Mouse (Mus musculus) forebrain, embryonic 12.5 days (tissue): ENCODE data around the gene Surf4. TPM values are rescaled to one million over a fixed set of nuclear protein-coding genes. Genes with fewer than 3 reads are reported as not detected.
"Not testable (repeated sequence)": the region's sequence is repeated elsewhere in the genome, so short reads cannot be mapped to it uniquely, and the experiment has no call there.

Experiments used
- ATAC-seq: fragments of 200-750 bp; cut with Nextera tagmentation; 2 replicates; pipeline ENCODE4 v1.8.0; 2017; ENCODE audit warnings: moderate TSS enrichment; ENCODE audit not compliant: low FRiP score
- H3K27ac ChIP-seq: fragments of 300-500 bp; sonication (generic); 2 replicates; pipeline ENCODE4 v1.5.1; 2016; ENCODE audit warnings: mild to moderate bottlenecking
- H3K27me3 ChIP-seq: fragments of 300-500 bp; sonication (generic); 2 replicates; pipeline ENCODE4 v1.6.1; 2016; ENCODE audit warnings: mild to moderate bottlenecking
- H3K36me3 ChIP-seq: fragments of 300-500 bp; sonication (generic); replicated peaks from 2 replicates; pipeline ENCODE4 v1.6.1; 2016; ENCODE audit warnings: mild to moderate bottlenecking
- H3K4me1 ChIP-seq: fragments of 300-500 bp; sonication (generic); 2 replicates; pipeline ENCODE4 v1.6.1; 2016
- H3K4me2 ChIP-seq: fragments of 300-500 bp; sonication (generic); 2 replicates; pipeline ENCODE4 v1.6.1; 2016; ENCODE audit warnings: mild to moderate bottlenecking, moderate library complexity
- H3K4me3 ChIP-seq: fragments of 300-500 bp; sonication (generic); replicated peaks from 2 replicates; pipeline ENCODE4 v1.5.1; 2016; ENCODE audit warnings: mild to moderate bottlenecking
- H3K9ac ChIP-seq: fragments of 300-500 bp; sonication (generic); 2 replicates; pipeline ENCODE4 v1.6.1; 2016; ENCODE audit warnings: mild to moderate bottlenecking
- H3K9me3 ChIP-seq: fragments of 300-500 bp; sonication (generic); 2 replicates; pipeline ENCODE4 v1.6.1; 2016
- WGBS: fragments of 180-500 bp; shearing (Covaris S2); methylation state at CpG from one replicate; pipeline ENCODE4 v1.1.7; 2016; 5-methylcytosine and 5-hydroxymethylcytosine counted together
- polyA plus RNA-seq: library from polyadenylated mRNA; unstranded; fragments of >200 nt; fragmentation: Nextera tagmentation; extraction: Ambion mirVana; gene quantifications from 2 replicates; pipeline ENCODE4 v1.2.1, GENCODE M21; 2016

The Surf4 gene
- polyA plus RNA-seq, 1 experiment from 2014 or later: 125 TPM

GRCm38 (mm10) chr2:26908710-26909386, 24.9 kb downstream of the Surf4 start:
- peaks cover 39% of the 10 kb centered on the region for H3K4me1 ChIP-seq
- H3K9me3 ChIP-seq: no peaks in the 10 kb centered on the region
- ATAC-seq: no peak
- peaks cover 70% of the 10 kb centered on the region for H3K36me3 ChIP-seq
- 94% methylated on average over 18 of the region's 18 CpGs for WGBS
- peak overlapping the region; percentile 98 for H3K9ac ChIP-seq
- peak overlapping the region; percentile 88 for H3K4me3 ChIP-seq
- no peak overlapping the region for H3K27ac ChIP-seq
- peak overlapping the region; percentile 100 for H3K4me2 ChIP-seq
- H3K27me3 ChIP-seq: no peaks in the 10 kb centered on the region

DNA sequence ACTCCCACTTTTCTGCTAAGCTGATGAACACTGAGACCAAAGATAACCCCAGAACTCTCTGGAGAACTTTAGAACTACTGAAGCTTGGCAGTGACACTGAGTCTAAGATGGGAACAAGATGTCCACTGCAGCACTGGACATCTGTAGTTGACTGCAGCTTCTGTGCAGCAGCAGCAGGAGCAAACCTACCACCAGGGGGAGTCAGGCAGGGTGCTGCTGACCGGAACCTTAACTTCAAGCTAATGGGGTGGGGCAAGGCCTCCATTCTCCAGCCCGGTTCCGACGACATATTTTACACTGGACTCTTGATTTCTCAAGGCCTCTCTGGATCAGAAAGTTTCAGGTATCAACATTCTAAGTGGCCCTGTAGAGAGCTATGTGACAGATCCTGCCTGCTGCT, 26.6 kb downstream of the Surf4 start:
- no peaks in the 10 kb centered on the region for H3K9me3 ChIP-seq
- H3K4me1 ChIP-seq: peaks cover 39% of the 10 kb centered on the region
- ATAC-seq: no peak
- H3K27ac ChIP-seq: no peak overlapping the region
- no peak overlapping the region for H3K4me3 ChIP-seq
- no peaks in the 10 kb centered on the region for H3K27me3 ChIP-seq
- WGBS: 58% methylated on average over 4 of the region's 4 CpGs
- H3K9ac ChIP-seq: no peak overlapping the region
- H3K4me2 ChIP-seq: no peak overlapping the region
- peaks cover 52% of the 10 kb centered on the region for H3K36me3 ChIP-seq

- Histone ChIP-seq H3K4me2 (no peak overlapping the region), H3K27ac (no peak overlapping the region), H3K4me3 (no peak overlapping the region), H3K9ac (no peak overlapping the region), H3K27me3 (no peaks in the 10 kb centered on the region), H3K36me3 (peaks cover 47% of the 10 kb centered on the region), H3K4me1 (peaks cover 39% of the 10 kb centered on the region), H3K9me3 (no peaks in the 10 kb centered on the region)
- 92% methylated on average over 3 of the region's 3 CpGs for WGBS
- no peak for ATAC-seq
Observed at GRCm38 (mm10) chr2:26906431-26906830, 27.3 kb downstream of the Surf4 start.

- H3K36me3 ChIP-seq: peaks cover 45% of the 10 kb centered on the region
- no peaks in the 10 kb centered on the region for H3K9me3 ChIP-seq
- ATAC-seq: no peak
- no peak overlapping the region for H3K9ac ChIP-seq
- H3K27me3 ChIP-seq: no peaks in the 10 kb centered on the region
- H3K27ac ChIP-seq: no peak overlapping the region
- H3K4me3 ChIP-seq: no peak overlapping the region
- WGBS: 100% methylated on average over 2 of the region's 2 CpGs
- no peak overlapping the region for H3K4me2 ChIP-seq
- peaks cover 42% of the 10 kb centered on the region for H3K4me1 ChIP-seq
Observed at GRCm38 (mm10) chr2:26905936-26906335, 27.8 kb downstream of the Surf4 start.

DNA sequence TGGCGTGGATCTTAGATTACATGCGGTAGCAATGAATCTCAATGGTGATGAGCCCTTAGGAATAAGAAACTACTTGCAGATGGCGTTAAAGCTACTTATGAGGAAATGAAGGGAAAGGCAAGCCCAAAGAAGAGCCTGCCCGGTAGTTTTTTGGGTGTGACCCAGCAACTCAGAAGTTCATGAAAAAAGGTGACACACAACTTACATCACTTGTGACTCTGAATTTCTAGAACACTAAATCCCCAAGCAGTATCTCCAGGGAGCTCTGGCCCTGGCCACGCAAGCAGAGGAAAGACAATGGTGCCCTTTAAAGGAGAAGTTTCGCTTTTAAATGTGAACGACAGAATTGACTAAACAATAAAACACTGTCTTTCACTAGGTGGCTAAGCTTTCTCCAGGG, 30.4 kb downstream of the Surf4 start:
- H3K36me3 ChIP-seq: peaks cover 63% of the 10 kb centered on the region
- 11% methylated on average over 7 of the region's 7 CpGs for WGBS

GRCm38 (mm10) chr2:26902467-26903220, 31.1 kb downstream of the Surf4 start, which contains the start of gene Surf6:
TSS of gene Surf6 (minus strand) at chr2:26902879.
- Histone ChIP-seq H3K9ac (peak within 1 kb of the TSS; percentile 82), H3K9me3 (no peaks in the 10 kb centered on the region), H3K27me3 (no peaks in the 10 kb centered on the region), H3K36me3 (peaks cover 63% of the 10 kb centered on the region), H3K4me3 (peak within 1 kb of the TSS; percentile 79), H3K27ac (peak within 1 kb of the TSS; percentile 92), H3K4me2 (peak within 1 kb of the TSS; percentile 81), H3K4me1 (peaks cover 24% of the 10 kb centered on the region)
- peak; percentile 97 for ATAC-seq
- under 1% methylated on average over 41 of the region's 41 CpGs for WGBS

More for the DNA sequence above, 30.4 kb downstream of the Surf4 start:
- H3K9me3 ChIP-seq: no peaks in the 10 kb centered on the region
- no peaks in the 10 kb centered on the region for H3K27me3 ChIP-seq
- H3K27ac ChIP-seq: peak overlapping the region; percentile 92
- peak overlapping the region; percentile 81 for H3K4me2 ChIP-seq
- H3K4me3 ChIP-seq: peak overlapping the region; percentile 79
- H3K4me1 ChIP-seq: peaks cover 26% of the 10 kb centered on the region
- H3K9ac ChIP-seq: peak overlapping the region; percentile 73
- ATAC-seq: no peak

- H3K36me3 ChIP-seq: peaks cover 63% of the 10 kb centered on the region
- H3K9ac ChIP-seq: peak overlapping the region; percentile 82
- H3K4me1 ChIP-seq: peaks cover 21% of the 10 kb centered on the region
- no peaks in the 10 kb centered on the region for H3K9me3 ChIP-seq
- H3K4me2 ChIP-seq: peak overlapping the region; percentile 81
- 17% methylated on average over 7 of the region's 7 CpGs for WGBS
- no peak overlapping the region for H3K27ac ChIP-seq
- no peak for ATAC-seq
- peak overlapping the region; percentile 79 for H3K4me3 ChIP-seq
- no peaks in the 10 kb centered on the region for H3K27me3 ChIP-seq
Observed at GRCm38 (mm10) chr2:26901834-26902400, 31.8 kb downstream of the Surf4 start.

GRCm38 (mm10) chr2:26900731-26901130, 33.0 kb downstream of the Surf4 start:
- Histone ChIP-seq H3K27me3 (no peaks in the 10 kb centered on the region), H3K4me3 (no peak overlapping the region), H3K27ac (no peak overlapping the region), H3K4me1 (peaks cover 21% of the 10 kb centered on the region), H3K9me3 (no peaks in the 10 kb centered on the region), H3K36me3 (peaks cover 63% of the 10 kb centered on the region), H3K4me2 (no peak overlapping the region), H3K9ac (no peak overlapping the region)
- no peak for ATAC-seq
- WGBS: 68% methylated on average over 1 of the region's 1 CpGs

DNA sequence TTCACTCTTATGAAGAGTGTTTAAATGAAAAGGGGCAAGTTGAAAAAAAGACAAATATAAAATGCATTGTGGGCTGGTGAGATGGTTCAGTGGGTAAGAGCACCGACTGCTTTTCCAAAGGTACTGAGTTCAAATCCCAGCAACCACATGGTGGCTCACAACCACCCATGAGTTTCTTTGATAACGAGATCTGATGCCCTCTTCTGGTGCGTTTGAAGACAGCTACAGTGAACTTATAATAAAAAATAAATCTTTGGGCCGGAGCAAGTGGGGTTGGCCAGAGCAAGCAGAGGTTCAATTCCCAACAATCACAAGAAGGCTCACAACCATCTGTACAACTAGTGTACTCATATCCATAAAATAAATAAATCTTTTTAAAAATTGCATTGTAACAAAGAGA, 37.8 kb downstream of the Surf4 start:
- Histone ChIP-seq H3K36me3 (peaks cover 94% of the 10 kb centered on the region), H3K27me3 (no peaks in the 10 kb centered on the region), H3K4me3 (no peak overlapping the region), H3K27ac (no peak overlapping the region), H3K9me3 (no peaks in the 10 kb centered on the region), H3K4me2 (no peak overlapping the region), H3K4me1 (no peaks in the 10 kb centered on the region), H3K9ac (no peak overlapping the region)
- no peak for ATAC-seq
- WGBS: 94% methylated on average over 4 of the region's 4 CpGs

DNA sequence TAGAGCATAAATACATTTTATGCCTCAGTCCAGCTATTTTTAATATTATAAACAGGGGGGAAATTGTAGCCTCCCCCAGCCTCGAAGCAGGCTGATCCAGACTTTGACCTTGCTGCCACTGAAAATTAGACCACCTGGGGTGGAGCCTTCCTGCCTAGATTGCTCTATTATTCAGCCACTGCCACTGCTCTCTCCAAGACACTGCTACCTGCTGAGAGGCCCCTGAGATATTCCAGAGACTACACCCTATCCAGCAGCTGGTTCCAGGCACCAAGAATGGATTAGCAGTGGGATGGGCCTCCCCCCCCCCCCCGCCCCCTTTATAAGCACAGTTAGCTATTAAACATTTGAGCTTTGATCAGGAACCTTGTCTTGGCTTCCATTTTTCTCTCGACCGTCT, 47.6 kb downstream of the Surf4 start:
- not testable (repeated sequence) for H3K4me1 ChIP-seq, H3K4me2 ChIP-seq, H3K9ac ChIP-seq, H3K9me3 ChIP-seq, H3K4me3 ChIP-seq, H3K27ac ChIP-seq, H3K27me3 ChIP-seq, ATAC-seq
- peaks cover 28% of the 10 kb centered on the region for H3K36me3 ChIP-seq
- WGBS: 31% methylated on average over 3 of the region's 4 CpGs

- not testable (repeated sequence) for H3K9me3 ChIP-seq, H3K4me3 ChIP-seq, H3K9ac ChIP-seq, H3K4me1 ChIP-seq, H3K27ac ChIP-seq, ATAC-seq, H3K4me2 ChIP-seq, H3K27me3 ChIP-seq
- H3K36me3 ChIP-seq: peaks cover 21% of the 10 kb centered on the region
- 70% methylated on average over 2 of the region's 2 CpGs for WGBS
Observed at GRCm38 (mm10) chr2:26885541-26885940, 48.2 kb downstream of the Surf4 start.

DNA sequence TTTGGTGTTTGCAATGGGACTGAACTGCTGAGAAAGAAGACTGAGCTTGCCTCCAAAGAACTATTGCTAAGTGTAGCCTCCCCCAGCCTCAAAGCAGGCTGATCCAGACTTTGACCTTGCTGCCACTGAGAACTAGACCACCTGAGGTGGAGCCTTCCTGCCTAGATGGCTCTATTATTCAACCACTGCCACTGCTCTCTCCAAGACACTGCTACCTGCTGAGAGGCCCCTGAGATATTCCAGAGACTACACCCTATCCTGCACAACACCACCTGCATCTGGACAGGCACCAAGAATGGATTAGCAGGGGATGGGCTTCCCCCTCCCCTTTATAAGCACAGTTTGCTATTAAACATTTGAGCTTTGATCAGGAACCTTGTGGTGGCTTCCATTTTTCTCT, 55.2 kb downstream of the Surf4 start:
- no peaks in the 10 kb centered on the region for H3K36me3 ChIP-seq
- no peak for ATAC-seq
- no peak overlapping the region for H3K27ac ChIP-seq
- no peak overlapping the region for H3K9ac ChIP-seq
- H3K9me3 ChIP-seq: no peaks in the 10 kb centered on the region
- H3K4me3 ChIP-seq: no peak overlapping the region
- no peaks in the 10 kb centered on the region for H3K4me1 ChIP-seq
- H3K27me3 ChIP-seq: no peaks in the 10 kb centered on the region
- no peak overlapping the region for H3K4me2 ChIP-seq
